Mouse (Mus musculus): ENCODE results near the gene Astn1.

Astn1 gene

GRCm38 (mm10) chr1:158641306-158641705 lies 279.2 kb downstream of the Astn1 start:
- no peak for DNase-seq

GRCm38 (mm10) chr1:158642247-158642646 lies 280.2 kb downstream of the Astn1 start:
- DNase-seq, result no peak

DNA sequence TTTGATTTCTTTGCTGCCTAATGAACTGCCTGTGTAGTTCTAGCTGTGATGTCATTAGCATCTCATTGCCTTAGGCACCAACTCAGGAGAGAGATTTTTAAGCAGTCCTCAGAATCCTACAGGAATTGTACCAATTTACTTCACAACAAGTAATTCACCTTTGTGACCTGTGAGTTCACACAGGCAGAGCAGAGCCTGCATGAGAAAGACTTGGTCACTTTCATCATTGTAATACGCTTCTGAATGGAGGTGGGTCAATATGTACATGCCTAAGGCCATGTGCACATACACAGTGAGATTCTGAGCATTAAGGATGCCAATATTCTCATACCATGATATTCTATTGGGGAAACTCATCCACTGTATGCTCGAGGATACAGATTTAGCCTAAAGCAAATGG lies 290.7 kb downstream of the Astn1 start:
- no peak for DNase-seq

DNA sequence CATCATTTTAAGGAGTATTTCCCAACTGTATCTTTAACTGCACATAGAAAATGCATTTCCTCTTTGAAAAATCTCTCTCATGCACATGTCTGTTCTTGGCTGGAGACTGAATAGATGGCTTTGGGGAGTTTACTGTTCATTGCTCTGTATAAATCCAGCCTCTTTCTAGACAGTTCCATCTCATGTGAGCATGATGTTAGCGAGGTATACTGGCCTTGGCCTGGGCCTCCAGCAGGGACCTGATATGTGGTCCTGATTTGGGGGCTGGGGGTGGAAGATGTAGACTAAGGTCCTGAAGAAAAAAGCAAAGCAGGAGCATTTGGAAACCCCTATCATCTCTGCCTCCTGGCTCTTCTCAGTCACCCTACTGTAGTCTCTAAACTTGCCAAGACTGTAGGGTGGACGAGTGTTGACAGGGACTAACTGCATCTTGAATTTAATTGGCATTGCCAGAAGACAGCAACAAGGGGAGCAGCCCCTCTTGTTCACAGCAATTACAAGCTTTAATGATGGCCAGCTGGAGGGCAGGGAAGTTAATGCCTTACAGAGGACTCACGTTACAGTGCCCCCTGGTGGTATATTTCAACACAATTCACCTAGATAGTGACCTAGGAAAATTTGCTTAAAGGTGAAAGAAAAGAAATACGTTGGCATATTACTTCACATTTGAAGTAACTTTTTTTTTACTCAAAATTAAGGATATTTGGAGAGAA lies 291.9 kb downstream of the Astn1 start:
- peak; percentile 24 for DNase-seq

DNA sequence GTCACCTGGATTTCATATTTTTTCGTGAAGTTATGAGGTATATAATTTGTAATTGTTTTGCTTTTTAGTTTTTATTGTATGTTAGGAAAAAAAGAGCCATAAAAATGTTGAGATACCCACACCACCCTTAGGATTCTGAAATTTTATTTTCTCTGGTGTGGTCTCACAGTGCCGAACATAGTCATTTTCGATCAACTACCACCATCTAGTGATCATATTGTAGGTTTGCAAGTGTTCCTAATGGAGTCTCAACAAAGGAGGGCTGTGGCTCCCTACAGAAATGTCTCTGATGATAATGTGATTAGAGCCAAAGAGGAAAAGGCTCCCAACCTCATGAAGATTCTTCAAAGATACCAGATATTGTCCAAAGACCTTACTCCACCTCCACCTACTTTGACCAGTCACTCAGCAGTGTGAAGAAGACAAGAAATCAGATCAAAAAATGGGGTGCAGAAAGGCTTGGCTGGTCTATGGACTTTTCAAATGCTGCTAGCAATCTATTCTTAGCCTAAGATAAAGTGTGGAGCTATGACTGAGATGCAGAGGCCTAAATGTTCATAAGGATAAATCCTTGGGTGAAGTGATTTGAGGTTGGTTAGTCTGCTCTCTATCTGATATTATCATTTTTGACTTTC lies 292.6 kb downstream of the Astn1 start:
- no peak for DNase-seq

DNA sequence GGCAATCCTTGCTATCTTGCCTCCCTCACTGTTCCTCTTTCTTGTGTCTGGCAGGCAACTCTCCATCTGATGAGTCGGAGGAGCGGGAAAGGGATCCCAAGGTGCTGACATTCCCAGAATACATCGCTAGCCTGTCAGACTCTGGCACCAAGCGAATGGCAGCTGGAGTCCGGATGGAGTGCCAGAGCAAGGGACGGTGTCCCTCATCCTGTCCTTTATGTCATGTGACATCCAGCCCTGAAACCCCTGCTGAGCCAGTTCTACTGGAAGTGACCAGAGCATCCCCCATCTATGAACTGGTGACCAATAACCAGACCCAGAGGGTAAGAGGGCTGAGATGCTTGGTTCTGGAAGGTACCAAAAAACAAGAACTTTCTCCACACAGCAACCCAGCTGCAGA lies 294.9 kb downstream of the Astn1 start:
- DNase-seq, result no peak

- DNase-seq, result no peak
Measured at GRCm38 (mm10) chr1:158666001-158666400, 303.9 kb downstream of the Astn1 start.

DNA sequence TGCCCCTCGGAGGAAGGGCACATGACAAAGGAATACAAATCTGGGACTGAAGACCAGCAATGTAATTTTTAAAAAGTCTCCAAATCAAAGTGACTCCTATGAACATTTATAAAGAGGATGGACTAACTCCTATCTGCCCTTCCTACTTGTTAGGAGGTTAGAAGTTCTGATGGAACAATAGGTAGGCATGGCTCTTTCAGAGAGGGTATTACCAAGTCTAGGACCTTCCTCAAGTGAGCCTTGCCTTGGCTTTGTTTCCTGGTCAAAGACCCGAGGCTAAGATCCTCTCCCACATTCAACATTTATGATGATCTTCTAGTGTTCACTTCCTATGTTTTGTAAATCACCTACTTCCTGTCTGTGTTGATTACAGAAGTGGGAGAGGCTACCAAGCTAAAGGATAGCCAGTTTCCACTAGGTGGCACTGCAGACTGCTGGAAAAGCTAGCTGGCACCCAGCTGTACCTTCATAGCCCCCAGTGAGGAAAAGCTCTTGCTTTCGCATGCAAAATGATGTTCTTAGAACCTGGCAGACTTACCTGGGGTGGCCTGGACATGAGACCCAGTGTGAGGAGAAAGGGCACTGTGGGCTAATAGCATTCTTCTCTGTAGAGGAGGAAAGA lies 308.0 kb downstream of the Astn1 start:
- DNase-seq, result peak; percentile 69

DNA sequence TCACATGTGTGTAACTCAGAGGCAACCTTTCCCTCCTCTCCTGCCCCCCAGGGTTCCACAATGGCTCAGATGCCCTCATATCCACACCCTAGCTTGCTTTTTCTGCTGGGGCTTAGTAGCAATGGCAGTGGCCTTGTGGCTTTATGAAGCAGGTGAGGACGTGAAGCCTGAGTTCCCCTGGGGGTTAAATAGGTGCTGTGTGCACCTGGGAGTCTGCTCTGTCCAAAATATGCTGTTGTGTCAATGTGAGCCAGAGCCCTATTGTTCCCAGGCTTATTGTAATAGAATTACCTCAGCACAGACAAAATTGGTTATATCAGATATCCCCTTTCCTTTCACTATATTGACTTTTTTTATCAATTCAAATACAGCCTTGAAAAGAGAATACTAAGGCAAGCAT lies 325.7 kb downstream of the Astn1 start:
- no peak for DNase-seq

DNA sequence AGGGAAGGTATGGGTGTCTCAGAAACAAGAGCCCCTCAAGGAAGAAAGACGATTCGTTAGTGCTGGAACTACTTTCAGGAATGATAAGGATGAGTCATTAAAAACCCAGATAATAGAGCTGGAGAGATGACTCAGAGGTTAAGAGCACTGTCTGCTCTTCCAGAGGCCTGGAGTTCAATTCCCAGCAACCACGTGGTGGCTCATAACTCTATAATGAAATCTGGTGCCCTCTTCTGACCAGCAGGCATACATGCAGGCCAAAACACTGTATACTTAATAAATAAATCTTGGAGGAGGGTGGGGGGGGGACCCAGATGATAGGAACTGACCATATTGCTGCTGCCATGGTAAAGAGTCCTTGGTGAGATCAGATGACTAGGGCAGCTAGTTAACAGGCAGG lies 335.4 kb downstream of the Astn1 start:
- no peak for DNase-seq

DNA sequence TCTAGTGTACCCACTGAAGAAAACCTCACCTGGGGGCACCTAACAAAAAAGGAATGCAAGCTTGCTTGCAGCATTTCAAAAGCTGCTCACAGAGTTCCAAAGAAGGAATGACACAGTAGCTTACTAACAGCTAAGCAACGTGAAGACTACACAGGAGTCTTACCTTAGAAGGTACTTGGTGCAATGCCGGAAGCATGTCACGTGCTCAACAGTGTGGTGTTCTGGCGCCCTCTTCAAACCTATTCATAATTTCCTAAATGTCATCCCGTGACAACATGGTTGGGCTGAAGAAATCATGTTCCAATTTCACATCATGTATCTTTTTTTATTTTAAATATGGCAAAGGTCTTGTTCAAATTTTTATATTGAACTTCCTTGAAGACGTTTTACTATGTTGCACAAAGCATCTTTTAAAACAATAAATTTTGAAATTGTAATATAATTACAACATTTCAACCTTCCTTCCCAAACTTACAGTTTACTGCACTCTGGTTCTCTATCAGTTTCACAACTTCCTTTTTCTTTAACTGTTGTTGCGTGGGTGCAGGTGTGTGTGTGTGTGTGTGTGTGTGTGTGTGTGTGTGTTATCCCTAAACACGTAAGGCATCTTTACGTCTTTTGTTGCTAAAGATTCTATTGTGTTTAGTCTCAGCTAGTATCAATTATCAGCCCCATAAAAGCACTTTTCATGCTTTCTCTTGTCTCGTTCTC lies 335.9 kb downstream of the Astn1 start:
- no peak for DNase-seq

- DNase-seq, result no peak
Measured at GRCm38 (mm10) chr1:158699276-158699675, 337.2 kb downstream of the Astn1 start.

GRCm38 (mm10) chr1:158700147-158700546 lies 338.1 kb downstream of the Astn1 start:
- no peak for DNase-seq

- DNase-seq, result no peak
Measured at GRCm38 (mm10) chr1:158701336-158701735, 339.3 kb downstream of the Astn1 start.

GRCm38 (mm10) chr1:158713301-158714095 lies 351.4 kb downstream of the Astn1 start:
- DNase-seq, result peak; percentile 23

DNA sequence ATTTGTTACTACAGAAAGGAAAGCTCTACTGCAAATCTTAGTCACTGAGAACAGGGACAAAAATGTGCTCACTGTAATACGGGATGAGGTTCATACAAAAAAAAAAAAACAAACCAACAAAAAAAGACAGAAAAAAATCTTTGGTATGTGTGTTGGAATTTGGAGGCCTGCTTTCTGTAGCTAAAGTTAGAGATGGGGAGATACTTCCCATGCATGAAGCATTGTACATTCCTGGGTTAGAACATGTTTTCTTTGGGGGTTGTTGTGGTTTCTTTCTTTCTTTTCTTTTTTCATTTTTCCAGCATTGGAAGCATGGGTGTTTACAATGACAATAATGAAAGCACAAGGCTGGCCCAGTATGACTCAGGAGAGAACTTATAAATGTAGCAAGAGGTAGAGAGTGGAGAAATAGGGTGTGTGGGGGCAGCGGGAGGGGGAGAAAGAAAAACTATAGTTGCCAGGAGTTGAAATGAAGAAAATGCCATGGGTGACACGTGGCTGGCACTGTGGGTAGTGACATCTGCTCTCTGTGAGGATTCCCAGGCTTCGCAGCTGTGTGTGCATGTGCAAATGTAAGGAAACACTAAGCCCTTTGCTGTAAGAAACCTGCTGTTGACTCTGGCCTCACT lies 370.9 kb downstream of the Astn1 start:
- peak; percentile 20 for DNase-seq

DNA sequence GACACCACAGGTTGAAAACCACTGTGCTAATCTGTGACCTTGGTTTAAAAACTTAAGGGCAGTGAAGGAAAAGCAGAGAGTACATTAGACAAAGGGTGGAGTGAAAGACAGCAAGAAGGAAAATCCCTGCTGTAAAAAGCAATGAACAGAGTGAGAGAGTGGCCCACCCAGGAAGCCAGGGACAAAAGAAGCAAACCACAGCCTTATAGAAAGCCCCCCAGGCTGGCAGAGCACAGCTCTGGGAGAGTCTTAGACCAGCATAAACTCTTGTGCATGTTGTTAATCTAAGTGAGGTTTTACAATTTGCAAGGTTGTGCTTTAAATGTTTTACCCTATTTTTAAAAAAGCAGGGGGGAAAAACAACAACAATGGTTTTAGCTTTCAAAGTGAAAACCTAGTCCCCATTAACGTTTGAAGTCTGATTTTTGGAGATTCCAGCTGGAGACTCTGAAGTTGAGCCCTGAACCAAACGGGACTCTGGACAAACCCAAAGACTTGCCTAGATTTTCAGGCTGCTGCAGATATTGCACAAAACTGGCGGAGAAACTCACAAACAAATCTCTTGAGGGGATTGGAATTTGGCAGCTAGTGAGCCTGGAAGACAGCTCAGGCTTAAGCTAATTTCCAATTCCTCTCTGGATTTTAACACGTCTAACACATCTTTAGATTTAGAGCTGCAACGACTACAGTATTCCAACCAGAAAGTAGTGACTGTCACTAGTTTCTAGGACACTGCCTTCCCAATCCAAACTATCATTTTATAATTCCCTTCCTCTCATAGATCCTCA lies 377.3 kb downstream of the Astn1 start:
- no peak for DNase-seq

GRCm38 (mm10) chr1:158740161-158740766 lies 378.2 kb downstream of the Astn1 start:
- DNase-seq, result no peak

GRCm38 (mm10) chr1:158740949-158741348 lies 378.9 kb downstream of the Astn1 start:
- DNase-seq, result no peak

All from right cerebral cortex, postnatal 14 days (tissue).